ENCODE assay signal across 15 mouse cellular contexts in the genomic region with DNA sequence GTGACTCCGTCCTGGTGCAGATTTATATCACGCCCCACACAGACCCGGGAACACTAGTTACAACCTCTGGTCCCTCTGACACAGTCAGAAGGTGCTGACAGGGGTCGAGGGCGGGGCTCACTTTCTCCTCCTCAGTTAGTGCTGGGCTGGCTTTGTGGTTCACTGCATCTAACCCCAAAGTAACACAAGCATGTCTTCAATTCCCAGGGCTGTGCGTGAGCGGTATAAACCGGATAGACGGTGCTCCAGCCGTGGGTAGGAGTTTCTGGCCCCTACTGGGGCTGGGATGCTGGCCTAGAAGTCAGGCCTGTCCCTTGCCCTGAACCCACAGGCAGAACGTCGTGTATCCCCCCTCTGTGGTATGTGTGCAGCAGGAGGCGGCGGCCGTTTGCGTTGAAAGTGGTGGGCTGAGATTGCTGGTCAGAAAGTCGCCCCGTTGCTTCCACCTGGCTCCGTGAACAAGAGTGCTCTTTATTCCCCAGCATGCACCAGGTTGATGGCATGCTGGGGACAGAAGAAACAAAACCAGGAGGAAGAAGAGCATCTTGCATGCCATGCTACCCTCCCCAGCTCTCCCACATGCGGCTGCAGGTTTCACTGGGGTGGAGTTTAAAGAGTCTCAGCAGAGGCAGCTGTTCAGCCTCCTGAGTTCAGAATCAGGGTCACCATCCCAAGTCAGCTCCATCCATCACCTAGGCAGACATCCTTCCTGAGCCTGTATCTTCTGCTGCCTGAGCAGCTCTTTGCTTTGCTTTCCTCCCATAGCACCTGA.
DNase-seq lines count a peak whose midpoint lies in the region; ATAC-seq and TF ChIP-seq lines count a peak whose summit lies in the region.
"Had no signal": no experiment of that assay in that cellular context is flagged by ENCODE, and none has a peak within 500 bp of the region (broad histone marks: within the 10 kb centered on the region; RNA-seq: fewer than 3 reads in every experiment).

No protein-coding gene starts in this region.

- no peak overlapping the region for H3K4me3 ChIP-seq in forebrain, embryonic 10.5 days
- no peak overlapping the region for H3K4me3 ChIP-seq in forebrain, postnatal 0 days (ENCODE audit: low read depth, low read length)
- H3K4me3 ChIP-seq in kidney, postnatal 0 days (replicated peaks; ENCODE audit: low read depth, low read length): no peak overlapping the region
- H3K4me3 ChIP-seq in kidney, adult 2 months (ENCODE audit: insufficient read depth, low read depth, low read length): no peak overlapping the region
- H3K4me3 ChIP-seq: embryonic facial prominence, embryonic 15.5 days; forebrain, embryonic 13.5 days; limb, embryonic 13.5 days; midbrain, embryonic 13.5 days; stomach, embryonic 15.5 days had no signal

- H3K9me3 ChIP-seq in forebrain, embryonic 10.5 days: no peaks in the 10 kb centered on the region
- no peaks in the 10 kb centered on the region for H3K9me3 ChIP-seq in forebrain, postnatal 0 days (ENCODE audit: low read length)
- no peaks in the 10 kb centered on the region for H3K9me3 ChIP-seq in kidney, postnatal 0 days (replicated peaks; ENCODE audit: low read length)
- H3K9me3 ChIP-seq: embryonic facial prominence, embryonic 15.5 days; forebrain, embryonic 13.5 days; limb, embryonic 13.5 days; midbrain, embryonic 13.5 days; stomach, embryonic 15.5 days had no signal

- H3K4me2 ChIP-seq in forebrain, postnatal 0 days (ENCODE audit: low read depth): no peak overlapping the region
- no peak overlapping the region for H3K4me2 ChIP-seq in kidney, postnatal 0 days (ENCODE audit: low read length)
- H3K4me2 ChIP-seq: embryonic facial prominence, embryonic 15.5 days; forebrain, embryonic 13.5 days; limb, embryonic 13.5 days; midbrain, embryonic 13.5 days; stomach, embryonic 15.5 days had no signal

- TF ChIP-seq POLR2A in kidney, adult 2 months (IDR thresholded peaks at IDR 0.05; ENCODE audit: low read depth, low read length): no peak

- H3K27me3 ChIP-seq in forebrain, embryonic 10.5 days (ENCODE audit: poor library complexity, severe bottlenecking): no peaks in the 10 kb centered on the region
- H3K27me3 ChIP-seq in forebrain, postnatal 0 days (ENCODE audit: insufficient read depth, low read length): no peaks in the 10 kb centered on the region
- H3K27me3 ChIP-seq in kidney, postnatal 0 days (ENCODE audit: insufficient read depth, low read length): no peaks in the 10 kb centered on the region
- H3K27me3 ChIP-seq in kidney, adult 2 months (replicated peaks; ENCODE audit: control insufficient read depth, insufficient read depth, low read length): no peaks in the 10 kb centered on the region
- H3K27me3 ChIP-seq: embryonic facial prominence, embryonic 15.5 days; forebrain, embryonic 13.5 days; limb, embryonic 13.5 days; midbrain, embryonic 13.5 days; stomach, embryonic 15.5 days had no signal

- no peaks in the 10 kb centered on the region for H3K36me3 ChIP-seq in forebrain, embryonic 10.5 days (replicated peaks)
- peaks cover 36% of the 10 kb centered on the region for H3K36me3 ChIP-seq in forebrain, postnatal 0 days (ENCODE audit: insufficient read depth)
- no peaks in the 10 kb centered on the region for H3K36me3 ChIP-seq in kidney, postnatal 0 days (ENCODE audit: insufficient read depth, low read length)
- no peaks in the 10 kb centered on the region for H3K36me3 ChIP-seq in kidney, adult 2 months (ENCODE audit: control insufficient read depth, insufficient read depth, low read length)
- H3K36me3 ChIP-seq: embryonic facial prominence, embryonic 15.5 days; limb, embryonic 13.5 days; midbrain, embryonic 13.5 days; stomach, embryonic 15.5 days had no signal

- no peak for DNase-seq in forebrain, embryonic 10.5 days (ENCODE audit: extremely low spot score, low spot score)
- no peak for DNase-seq in forebrain, postnatal 0 days
- DNase-seq in kidney, postnatal 0 days (ENCODE audit: low spot score): peak; percentile 33
- no peak for DNase-seq in kidney, adult 2 months
- peak; percentile 48 for DNase-seq in embryo, embryonic 10.5 days (ENCODE audit: low spot score)
- peak; percentile 29 to 56 for DNase-seq in kidney, postnatal 25 days
- DNase-seq in thymus, postnatal 36 days: no peak
- no peak for DNase-seq in layer of hippocampus, adult 8-10 months (ENCODE audit: low spot score in 2 of 2)
- DNase-seq: cerebellum, adult 9-11 months; heart, postnatal 10 days had no signal

- no peak for TF ChIP-seq CTCF in forebrain, postnatal 0 days (IDR thresholded peaks at IDR 0.05; ENCODE audit: low read depth)
- no peak for TF ChIP-seq CTCF in kidney, postnatal 0 days (IDR thresholded peaks at IDR 0.05; ENCODE audit: low read depth)
- TF ChIP-seq CTCF in kidney, adult 2 months (conservative IDR thresholded peaks at IDR 0.05; ENCODE audit: insufficient read depth, insufficient read length, low read depth, low read length): no peak

- 71% methylated on average over 20 of the region's 20 CpGs for WGBS in forebrain, embryonic 10.5 days
- 75% methylated on average over 20 of the region's 20 CpGs for WGBS in forebrain, postnatal 0 days
- 30% methylated on average over 20 of the region's 20 CpGs for WGBS in kidney, postnatal 0 days
- WGBS in kidney, adult 2 months: 31% methylated on average over 20 of the region's 20 CpGs

- no peak overlapping the region for H3K9ac ChIP-seq in forebrain, postnatal 0 days
- no peak overlapping the region for H3K9ac ChIP-seq in kidney, postnatal 0 days (ENCODE audit: low read depth, low read length)
- H3K9ac ChIP-seq: embryonic facial prominence, embryonic 15.5 days; forebrain, embryonic 13.5 days; limb, embryonic 13.5 days; midbrain, embryonic 13.5 days; stomach, embryonic 15.5 days had no signal

- ATAC-seq in forebrain, postnatal 0 days: no peak
- peak; percentile 91 for ATAC-seq in kidney, postnatal 0 days (replicated peaks; ENCODE audit: low FRiP score, low read depth)
- ATAC-seq: forebrain, embryonic 13.5 days; midbrain, embryonic 13.5 days had no signal

- peaks cover 7% of the 10 kb centered on the region for H3K4me1 ChIP-seq in forebrain, embryonic 10.5 days
- H3K4me1 ChIP-seq in forebrain, postnatal 0 days (ENCODE audit: insufficient read depth): no peaks in the 10 kb centered on the region
- H3K4me1 ChIP-seq in kidney, postnatal 0 days (replicated peaks; ENCODE audit: insufficient read depth, low read length): peaks cover 9% of the 10 kb centered on the region
- no peaks in the 10 kb centered on the region for H3K4me1 ChIP-seq in kidney, adult 2 months (ENCODE audit: control insufficient read depth, insufficient read depth, low read length)
- H3K4me1 ChIP-seq: embryonic facial prominence, embryonic 15.5 days; midbrain, embryonic 13.5 days; stomach, embryonic 15.5 days had no signal

- H3K27ac ChIP-seq in forebrain, embryonic 10.5 days: peak overlapping the region; percentile 15; the same call in 1 of the 2 replicates
- no peak overlapping the region for H3K27ac ChIP-seq in forebrain, postnatal 0 days (ENCODE audit: low read depth, low read length)
- no peak overlapping the region for H3K27ac ChIP-seq in kidney, postnatal 0 days
- H3K27ac ChIP-seq in kidney, adult 2 months (ENCODE audit: insufficient read depth, low read depth, low read length): no peak overlapping the region
- H3K27ac ChIP-seq: embryonic facial prominence, embryonic 15.5 days; forebrain, embryonic 13.5 days; limb, embryonic 13.5 days; midbrain, embryonic 13.5 days; stomach, embryonic 15.5 days had no signal

Comparison
In these comparisons a context has a peak if more than half of its experiments do, and no peak if none do; other contexts are left out.
1. DNase-seq: peak in kidney, postnatal 0 days (single experiment), embryo, embryonic 10.5 days (single experiment) and kidney, postnatal 25 days (2 of 2); none in forebrain, embryonic 10.5 days (single experiment), forebrain, postnatal 0 days (single experiment), kidney, adult 2 months (single experiment), thymus, postnatal 36 days (0 of 2) and layer of hippocampus, adult 8-10 months (0 of 2).